Mouse (Mus musculus): ENCODE measurements around the gene Gm3376. TPM values are rescaled to one million over a fixed set of nuclear protein-coding genes. Genes with fewer than 3 reads are reported as not detected.

Gene Gm3376
- not detected for polyA plus RNA-seq (2017; shearing (Covaris generic))

DNA sequence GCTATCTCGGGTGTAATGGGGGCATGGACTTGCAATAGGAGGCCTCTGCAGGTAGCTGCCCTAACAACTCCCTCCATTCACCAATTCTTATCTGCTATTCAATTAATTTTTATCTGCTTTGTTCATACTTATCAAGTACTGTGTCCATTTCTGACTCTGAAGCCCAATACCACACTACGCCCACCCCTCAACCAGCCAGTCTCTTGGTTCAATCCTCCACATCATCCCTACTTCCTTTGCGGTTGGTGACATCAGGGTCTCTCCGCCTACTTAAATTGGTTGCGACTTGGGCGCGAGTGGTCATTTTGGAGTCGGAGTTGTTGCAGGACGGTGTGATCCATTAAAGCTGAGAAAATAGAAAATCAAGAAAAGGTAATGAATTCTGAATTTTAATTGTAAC is at the start of gene Gm3376:
Gene Gm3376 (plus strand): TSS at position 301 of the 400 bp plus-strand sequence.

